Mouse (Mus musculus): ENCODE measurements around the gene Pla2g2c.

The Pla2g2c gene

DNA sequence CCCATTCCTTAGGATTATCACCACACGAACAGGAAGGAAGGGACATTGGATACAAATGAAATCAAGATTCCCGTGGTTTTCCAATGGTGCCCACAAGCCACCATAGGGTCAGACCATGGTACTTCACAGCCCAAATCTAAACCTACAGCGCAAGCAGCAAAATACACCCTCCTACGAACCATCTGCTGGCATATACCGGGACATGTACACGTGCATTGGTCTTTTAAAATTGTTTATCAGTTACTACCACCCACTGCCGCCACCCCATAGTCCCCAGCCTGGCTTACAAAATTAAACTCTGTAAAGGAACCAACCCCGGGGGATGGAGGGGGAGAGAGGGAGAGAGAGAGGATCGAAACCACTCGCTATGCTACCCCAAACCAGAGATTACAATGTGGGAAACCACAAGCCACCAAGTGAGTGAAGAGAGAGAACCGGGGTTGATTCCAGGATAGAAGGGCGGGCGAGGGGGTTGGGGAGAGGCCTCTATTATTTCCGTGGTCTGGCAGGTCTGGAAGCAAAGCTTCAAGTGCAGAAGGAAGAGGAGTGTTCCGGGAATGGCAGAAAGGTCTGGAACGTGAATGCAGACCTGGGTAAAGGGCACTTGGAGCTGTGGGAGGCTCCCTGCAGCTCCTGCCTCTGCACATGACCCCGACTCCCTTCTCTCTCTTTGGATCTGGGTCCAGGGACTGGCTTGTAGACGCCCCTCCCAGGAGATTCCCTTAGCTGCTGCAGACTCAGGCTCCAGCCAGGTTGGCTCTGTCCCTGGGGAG is at the start of gene Pla2g2c:
Gene Pla2g2c (plus strand): TSS at position 439 of the 773 bp plus-strand sequence.
- peak; percentile 75 for DNase-seq

DNA sequence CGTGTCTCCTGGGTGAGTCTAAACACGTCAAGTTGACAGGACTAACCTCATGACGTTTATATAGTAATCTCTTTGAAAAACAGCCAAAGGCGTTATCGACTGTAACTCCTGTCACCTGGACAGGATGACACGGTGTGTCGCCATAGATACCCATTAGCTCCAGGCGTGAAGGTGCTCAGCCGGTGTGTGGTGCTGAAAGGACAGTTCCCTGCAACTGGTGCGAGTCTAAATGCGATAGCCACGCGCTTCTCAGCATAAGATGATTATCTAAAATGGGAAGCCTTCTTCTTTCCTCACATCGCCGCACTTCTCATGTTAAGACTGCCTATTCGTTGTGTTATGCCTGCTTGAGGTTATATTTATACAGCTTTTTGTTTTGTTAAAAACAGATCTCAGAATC is 48.1 kb upstream of the Pla2g2c start:
- DNase-seq, result no peak

DNA sequence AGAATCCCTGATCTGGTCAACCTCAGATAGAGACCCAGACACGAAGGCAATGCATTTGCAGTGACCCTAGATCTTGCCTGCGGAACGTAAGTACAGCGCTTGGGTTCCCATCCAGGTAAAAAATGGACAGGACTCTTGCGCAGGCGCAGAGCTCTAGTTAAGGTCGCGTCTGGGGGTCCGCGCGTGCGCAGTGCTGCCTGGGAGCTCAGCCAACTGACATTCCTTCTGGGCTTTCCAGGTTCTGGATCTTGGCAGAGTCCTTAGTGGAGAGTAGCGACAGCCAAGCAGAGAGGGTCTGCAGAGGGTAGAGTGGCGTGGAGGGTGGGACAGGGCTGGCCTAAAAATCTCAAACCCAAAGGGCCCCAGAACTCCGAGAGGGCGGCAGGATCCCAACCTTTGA is 47.0 kb upstream of the Pla2g2c start:
- DNase-seq, result peak; percentile 47

DNA sequence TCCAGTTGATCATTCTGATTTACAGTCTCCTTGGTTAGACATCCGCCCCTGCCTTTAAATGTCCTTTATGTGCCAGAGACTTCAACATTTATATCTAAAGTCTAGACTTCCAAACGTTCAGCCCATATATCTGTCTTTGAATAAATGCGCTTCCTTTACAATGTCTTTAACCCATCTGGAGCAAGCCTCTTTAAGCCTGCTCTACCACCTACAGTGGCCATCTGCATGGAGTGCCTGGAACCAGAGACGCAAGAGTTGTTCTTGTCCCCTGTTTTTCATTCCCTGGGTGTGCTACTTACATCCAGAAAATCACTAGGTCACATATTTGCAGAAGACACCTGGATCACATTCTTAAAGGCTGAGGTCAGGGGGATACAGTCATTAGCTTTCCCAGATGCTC is 44.5 kb upstream of the Pla2g2c start:
- DNase-seq, result no peak

DNA sequence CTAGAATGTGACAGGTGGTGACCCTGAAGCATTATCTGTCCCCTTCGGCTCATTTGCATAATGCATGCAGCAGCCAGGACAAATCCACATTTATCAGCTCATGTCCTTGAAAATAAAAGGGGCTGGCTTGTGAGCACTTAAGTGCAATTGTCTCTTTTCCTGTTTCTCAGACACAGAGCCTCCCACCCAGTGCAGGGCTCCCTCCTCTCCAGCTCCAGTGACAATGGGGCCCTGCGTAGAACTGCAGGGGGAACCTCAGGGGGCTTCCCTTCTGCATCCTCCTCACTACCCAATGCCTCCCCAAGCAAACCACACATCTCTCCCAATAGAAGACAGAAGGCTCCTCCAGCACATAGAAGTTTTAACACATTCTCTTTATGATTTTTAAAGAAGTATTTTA is 41.8 kb upstream of the Pla2g2c start:
- DNase-seq, result no peak

DNA sequence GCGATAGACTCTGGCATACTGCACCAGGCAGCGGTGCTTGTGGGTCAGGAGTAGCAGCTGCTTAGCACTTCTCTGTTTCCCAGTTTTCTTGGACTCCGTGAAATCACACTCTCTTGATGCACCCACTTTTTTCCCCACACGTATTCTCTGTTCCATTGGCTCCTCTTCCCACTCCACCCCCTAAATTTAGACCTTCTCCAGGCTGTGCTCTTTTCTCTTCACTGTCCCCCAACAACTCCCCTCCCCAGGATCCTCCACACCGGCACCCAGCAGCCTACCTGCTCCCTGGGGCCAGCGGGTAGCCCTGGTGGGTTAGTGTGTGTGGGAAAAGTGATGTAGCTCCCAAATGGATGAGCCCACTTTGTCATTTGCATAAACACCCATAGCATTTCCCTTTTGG is 38.8 kb upstream of the Pla2g2c start:
- no peak for DNase-seq

DNA sequence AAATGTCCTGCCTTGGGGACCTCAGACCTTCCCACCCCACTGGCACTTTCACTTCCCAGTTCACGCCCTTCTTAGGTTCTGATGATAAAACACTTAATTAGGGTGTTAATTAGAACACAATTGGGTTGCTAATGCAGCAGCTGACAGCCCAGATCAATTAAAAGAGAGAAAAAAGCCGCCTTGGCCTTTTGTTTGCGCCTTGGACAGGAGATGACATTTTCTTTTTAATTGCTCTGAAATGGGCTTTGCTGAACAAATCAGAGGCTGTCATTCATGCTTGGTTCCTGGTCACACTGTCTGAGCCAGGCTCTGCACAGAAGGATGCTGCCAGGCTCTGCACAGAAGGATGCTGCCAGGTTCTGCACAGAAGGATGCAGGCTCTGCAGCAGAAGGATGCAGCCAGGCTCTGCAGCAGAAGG is 35.5 kb upstream of the Pla2g2c start:
- peak; percentile 60 for DNase-seq

DNA sequence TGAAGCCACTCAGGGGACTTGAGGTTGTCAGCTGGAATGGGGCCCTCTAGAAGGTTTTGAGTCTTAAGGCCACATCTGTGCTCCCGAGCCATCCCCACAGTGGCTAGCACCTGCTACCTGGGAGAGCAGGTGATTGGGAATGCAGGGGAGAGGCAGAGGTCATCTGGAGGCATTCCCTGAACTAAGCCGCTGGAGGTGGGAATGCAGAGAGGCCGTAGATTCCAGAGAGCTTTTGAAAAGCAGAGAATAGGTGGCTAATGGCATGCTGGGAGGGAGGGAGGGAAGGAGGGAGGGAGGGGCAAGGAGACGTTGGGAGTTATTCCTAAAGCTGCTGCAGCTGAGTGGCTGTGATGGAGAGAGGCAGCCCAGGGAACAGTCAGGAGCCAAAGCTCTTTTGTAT is 34.0 kb upstream of the Pla2g2c start:
- no peak for DNase-seq

DNA sequence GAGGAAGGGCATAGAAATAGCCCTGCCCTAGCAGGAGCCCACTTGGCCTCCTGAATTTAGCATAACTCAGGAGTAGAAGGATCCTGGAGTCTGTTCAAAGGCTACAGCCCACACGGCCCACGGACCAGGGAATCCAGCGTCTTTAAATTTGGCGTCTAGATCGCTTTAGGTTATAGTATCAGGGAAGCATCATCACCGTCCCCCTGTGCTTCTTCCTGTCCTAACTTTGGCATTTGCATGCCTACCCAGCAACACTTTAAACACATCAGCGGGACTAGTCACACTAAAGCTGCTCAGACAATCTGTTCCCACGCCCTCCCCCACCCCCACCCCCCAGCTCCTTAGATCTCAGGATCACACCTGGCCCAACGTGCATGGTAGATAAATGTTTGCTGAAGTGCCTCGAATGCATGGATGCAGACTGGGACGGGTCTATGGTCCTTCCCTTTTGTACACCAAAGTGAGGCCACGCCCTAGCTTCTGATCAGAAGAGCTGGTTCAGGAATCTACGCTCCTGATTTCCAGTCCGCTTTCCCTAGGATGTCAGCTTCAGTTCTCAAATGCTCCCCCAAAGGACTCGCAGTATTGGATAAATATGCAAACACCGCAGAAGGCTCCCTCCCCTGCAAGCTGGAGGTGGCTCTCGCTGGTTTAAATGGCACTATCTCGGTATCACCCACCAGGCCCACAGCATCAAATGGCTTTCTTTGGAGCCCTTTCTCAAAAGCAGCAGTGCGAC is 33.0 kb upstream of the Pla2g2c start:
- DNase-seq, result peak; percentile 71

DNA sequence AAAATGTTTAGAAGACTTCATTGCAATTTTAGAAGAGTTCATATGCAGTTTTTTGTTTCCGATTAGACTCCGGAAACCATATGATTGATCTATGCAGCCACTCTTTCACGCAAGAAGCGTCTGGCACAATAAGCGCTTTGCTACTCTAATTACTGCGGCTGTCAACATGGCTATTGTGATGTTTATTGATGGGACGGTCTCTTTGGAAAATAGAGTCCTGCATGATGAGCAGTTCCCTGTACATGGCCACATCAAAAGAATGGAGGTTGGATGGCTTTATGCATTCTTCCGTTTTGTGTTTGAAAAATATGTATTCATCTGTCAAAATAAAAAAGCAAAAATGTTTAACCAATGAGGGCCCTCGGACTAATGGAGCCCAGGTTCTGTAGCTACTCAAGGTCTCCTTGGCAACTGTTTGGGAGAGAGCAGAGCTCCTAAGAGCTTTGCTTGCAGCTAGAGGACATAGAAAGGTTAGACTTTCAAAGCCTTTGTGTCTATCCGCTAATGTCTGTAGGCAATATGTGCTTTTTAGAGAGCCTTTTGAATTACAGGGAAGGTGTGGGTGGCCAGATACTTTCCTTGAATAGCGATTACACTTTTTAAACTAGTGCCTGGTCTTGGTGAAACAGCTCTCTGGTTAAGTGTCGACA is 31.4 kb upstream of the Pla2g2c start:
- DNase-seq, result no peak

DNA sequence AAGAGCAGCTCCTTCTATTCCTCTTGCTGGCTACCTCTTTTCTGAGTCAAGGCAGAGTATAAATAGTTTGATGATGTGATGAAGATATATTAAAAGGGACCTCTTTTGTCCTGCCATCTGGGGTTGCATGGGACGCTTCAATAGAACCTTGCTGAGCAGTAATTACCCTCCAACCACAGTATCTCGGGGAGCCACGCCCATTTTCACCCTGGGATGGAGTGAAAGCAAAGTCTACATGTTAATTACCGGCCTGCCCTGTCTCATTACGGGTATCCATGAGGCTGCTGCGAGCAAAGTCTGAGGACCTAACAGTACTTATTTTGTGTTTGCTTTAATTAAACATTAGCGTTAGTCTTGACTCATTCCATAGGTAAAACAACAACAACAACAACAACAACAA is 27.9 kb upstream of the Pla2g2c start:
- DNase-seq, result no peak

DNA sequence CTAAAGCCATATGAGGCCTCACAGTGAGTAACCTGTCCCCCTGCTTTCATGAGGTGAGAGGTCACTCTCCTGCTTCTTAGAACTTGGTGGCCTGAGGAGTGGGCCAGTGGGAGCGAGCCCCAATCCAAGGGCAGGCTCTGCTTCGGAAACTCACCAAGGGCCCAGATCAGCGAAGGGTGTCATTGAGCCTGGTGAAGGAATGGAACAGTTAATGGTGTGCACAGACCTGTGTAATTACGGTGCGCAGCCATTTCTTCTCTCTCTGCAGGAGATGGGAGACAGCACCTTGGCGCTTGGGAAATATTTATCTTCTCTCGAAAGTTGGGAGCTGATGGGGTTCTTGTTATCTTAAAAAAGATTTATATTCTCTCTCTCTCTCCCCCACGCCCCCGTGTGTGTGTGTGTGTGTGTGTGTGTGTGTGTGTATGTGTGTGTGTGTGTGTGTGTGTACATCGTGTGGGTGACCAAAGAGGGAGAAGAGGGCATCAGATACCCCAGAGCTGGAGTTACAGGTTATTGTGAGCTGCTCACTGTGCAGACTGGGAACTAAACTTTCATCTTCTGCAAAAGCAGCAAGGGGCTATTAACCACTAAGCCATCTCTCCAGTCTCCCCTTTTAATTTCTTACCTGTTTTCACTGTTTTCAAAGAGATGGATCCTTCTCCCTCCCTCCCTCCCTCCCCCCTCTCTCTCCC is 27.3 kb upstream of the Pla2g2c start:
- no peak for DNase-seq

DNA sequence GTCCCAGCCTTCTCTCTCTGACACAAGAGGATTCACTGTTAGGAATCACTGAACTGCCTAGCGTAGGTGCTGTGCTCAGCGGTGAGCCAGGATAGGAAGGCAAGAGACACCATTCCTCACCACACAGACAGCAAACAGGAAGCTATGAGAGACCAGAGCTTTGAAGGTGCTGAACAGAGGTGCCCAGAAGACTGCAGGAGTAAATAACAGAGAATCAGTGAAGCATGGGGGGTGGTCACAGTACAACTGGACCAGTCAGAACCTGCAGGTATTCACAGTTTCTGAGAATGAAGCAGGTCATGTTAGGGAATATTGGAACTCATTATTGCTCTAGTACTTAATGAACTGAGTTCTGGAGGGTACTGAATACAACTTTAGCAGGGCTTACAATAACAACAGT is 26.3 kb upstream of the Pla2g2c start:
- DNase-seq, result no peak

DNA sequence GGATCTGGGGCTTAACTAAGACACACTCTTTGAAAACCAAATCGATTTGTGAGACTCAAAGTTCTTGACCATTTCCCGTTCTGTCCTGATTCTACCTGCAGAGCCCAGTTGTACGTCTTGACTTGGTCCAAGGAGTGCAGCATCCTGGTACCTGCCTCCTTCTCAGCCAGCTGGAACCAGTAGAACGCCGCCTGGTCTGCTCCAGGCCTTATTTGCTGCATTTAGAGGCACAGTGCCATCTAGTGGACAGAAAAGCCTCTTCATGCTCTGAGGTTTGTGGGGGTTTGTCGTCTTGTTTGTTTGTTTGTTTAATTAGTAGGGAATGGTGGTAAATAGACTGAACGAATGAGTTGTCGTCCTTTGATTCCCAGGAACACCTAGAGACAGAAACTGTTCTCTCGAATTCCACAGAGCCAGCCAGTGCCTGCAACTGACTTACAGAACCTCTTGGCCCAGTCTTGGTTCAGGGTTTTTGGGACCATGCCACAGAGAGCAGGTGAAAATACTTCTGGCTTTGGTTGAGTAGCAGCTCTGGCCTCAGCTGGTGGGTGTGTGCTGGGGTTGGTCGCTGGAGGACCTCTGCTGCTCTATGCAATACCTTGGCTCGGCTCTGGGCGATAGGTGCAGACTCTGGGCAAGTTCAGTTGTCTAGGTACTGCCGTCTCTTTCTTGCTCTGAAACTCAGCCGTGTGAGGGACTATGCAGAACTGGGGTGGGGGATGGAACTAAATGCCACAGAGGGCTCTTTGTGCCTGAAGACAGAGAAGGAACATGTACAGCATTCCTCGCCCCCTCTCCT is 24.2 kb upstream of the Pla2g2c start:
- DNase-seq, result peak; percentile 56

DNA sequence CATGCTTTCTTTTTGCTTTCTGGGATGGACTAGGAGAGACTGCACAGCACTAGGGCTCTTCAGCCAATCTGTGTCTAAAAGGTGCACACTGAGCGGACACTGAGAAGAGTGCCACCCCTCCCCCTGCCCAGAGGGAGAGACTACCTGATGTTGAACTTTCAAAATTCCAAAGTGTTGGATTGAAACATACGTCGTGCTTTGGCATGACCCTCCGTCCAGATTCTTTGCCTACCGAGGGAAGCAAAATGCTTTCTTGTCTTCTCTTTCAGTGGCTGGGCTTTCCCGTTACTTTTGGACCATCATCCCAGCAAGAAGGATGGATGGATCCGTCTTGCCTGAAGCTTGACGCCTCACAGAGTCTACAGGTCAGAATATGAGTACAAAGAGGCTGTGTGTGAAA is 23.5 kb upstream of the Pla2g2c start:
- no peak for DNase-seq

DNA sequence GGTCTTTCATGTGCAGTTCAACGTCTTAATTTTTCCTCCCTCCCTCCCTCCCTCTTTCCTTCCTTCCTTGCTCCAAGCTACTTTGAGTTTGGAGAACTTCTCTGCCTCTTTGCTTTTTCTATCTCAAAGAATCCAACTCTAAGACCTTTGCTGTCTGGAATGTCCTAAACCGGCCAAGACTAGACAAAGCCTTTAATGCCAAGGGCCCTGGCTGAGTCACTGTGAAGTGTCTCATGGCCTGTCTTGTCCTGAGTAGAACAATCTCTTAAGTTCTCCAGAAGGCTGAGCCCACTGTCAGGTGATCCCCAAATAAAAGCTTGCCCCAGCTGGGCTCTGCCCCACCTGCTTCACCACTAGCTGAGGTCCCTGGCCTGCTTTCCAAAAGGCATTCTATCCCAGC is 22.6 kb upstream of the Pla2g2c start:
- DNase-seq, result no peak

DNA sequence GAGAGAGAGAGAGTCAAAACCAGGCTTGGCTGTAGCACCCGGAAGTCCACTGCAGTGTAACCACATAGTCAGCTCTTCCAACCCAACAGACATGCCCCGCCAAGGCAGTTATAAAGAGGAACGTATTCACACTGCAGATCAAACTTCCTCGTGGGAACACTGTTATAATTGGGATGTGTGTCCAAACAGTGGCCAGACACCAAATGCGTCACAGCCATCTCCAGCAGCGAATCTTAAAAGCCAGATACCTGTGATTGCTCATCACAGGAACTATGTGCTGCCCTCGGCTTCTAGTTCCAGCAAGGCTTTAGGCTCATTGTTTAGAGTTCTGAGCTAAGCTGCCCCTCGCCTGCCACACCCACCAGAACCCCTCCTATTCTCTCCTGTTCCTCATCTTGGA is 22.1 kb upstream of the Pla2g2c start:
- DNase-seq, result no peak

DNA sequence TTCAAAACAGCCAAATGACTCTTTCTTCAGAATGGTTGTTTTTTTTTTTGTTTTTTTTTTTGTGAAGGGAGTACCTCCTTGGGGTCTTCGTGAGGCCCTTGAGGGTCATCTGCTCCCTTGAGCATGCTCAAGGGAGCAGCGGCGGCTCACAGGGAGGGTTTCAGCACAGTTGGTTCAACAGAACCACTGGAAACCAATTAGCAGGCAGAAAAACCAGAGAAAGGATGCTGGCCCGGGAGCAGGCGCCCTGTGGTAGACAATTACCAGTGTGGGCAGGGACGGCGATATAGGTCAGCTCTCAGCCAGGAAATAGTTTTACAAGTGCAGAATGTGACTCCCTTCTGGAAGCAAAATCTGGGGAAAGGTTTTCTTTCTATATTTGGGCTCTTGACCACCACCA is 21.0 kb upstream of the Pla2g2c start:
- no peak for DNase-seq

DNA sequence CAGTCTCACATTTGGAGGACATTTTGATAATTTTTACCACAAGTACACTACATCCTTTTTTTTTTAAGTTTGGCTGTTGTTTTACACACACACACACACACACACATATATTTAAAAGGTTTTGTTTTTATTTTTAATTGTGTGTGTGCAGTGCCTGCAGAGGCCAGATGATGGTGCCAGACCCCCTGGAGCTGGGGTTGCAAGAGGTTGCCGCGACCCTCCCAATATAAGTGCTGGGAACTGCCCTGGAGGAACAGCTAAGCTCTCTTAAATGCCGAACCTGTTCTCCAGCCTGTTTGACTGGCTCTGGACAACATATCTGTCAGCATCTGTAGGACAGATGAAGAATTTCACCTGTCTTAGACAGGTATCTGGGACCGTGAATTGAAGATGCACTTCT is 20.4 kb upstream of the Pla2g2c start:
- no peak for DNase-seq

DNA sequence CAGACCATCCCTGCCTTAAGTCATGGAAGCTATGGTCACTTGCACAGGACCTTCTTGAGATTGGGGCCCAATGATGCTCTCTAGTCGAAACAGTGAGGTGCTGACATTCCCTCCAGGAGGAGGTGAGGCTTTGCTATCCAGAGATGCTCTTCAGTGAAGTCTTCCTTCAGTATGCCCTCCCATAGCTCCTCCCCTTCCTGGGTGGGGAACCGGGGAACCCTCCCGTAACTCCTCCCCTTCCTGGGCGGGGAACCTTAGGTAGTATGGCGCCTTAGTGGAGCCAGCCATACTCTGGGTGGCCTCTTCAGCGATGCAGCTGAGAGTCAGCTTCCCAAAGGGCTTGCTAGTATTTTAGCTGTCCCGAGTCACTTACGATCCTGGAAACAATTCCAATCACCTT is 18.0 kb upstream of the Pla2g2c start:
- no peak for DNase-seq

DNA sequence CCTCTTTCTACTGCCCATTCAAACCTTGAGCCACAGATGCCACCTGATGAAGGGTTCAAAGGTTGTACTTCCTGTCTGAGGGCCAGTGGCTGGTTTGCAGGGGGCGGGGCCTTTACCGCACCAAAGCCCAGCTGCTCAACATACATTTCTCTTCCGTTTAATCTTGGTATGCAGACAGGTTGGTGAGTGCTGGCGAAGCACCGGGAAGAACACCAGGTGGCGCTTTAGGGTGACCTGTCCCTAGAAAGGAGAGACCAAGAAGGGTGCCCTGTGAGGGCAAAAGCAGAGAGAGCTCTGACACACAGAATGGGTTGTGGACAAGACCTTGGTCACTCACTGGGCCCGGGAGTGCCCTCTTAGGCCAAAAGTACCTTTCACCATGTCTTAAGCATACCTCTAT is 16.0 kb upstream of the Pla2g2c start:
- DNase-seq, result peak; percentile 34

DNA sequence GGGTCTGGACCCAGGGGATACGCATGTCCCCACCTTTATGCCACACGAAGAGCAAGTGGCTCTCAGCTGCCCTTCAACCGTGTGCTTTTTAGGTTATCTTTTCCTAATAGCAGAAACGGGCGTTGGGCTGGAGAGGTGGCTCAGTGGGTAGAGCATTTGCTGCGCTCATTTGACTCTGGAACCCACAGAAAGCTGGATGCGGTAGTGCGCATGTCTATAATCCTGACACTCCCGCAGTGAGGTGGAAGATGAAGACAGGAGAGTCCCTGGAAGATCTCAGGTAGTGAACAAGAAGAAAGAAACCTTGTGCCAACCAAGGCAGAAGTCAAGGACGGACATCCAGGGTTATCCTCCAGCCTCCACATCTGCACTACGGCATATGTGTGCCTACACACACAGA is 15.3 kb upstream of the Pla2g2c start:
- no peak for DNase-seq

DNA sequence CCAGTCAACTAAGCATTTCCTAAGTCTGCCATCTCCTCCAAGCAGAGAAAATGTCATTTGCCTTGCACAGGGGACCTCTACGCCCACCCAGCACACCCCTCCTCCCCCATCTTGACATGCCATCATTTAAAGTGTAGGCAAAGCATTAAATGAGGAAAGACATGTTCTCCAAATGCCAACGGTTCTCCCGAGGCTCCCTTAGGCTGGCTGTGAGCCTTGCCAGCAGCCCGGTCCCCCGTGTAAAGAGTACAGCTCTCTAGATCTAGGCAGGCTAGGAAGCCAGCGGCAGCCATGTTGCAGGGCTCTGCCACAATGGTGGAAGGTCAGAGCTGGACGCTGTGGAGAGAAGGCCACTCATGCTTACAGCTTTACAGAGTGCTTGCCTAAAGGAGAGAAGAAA is 14.6 kb upstream of the Pla2g2c start:
- DNase-seq, result peak; percentile 31

Measured in layer of hippocampus, adult 9-11 months (tissue).